26 mouse cellular contexts compared by ENCODE assay signal in genomic region chr1:92365366-92366075, GRCm38 (mm10).
"Had no signal": no experiment of that assay in that cellular context is flagged by ENCODE, and none has a peak within 500 bp of the region (broad histone marks: within the 10 kb centered on the region; RNA-seq: fewer than 3 reads in every experiment).

No protein-coding gene starts in this region.

- DNase-seq: gastrocnemius, adult 2 months; gastrocnemius, postnatal 10 days; gastrocnemius, postnatal 25 days; heart, postnatal 14 days; heart, postnatal 4 days; kidney, adult 18-20 months; kidney, adult 8-10 months; kidney, postnatal 10 days; layer of hippocampus, adult 9-11 months; layer of hippocampus, postnatal 36 days; left cerebral cortex, postnatal 4 days had no signal

- H3K27me3 ChIP-seq: hindbrain, embryonic 12.5 days; intestine, embryonic 15.5 days; limb, embryonic 13.5 days; limb, embryonic 15.5 days; liver, embryonic 12.5 days had no signal

- H3K36me3 ChIP-seq: heart, embryonic 13.5 days; heart, embryonic 15.5 days; hindbrain, embryonic 10.5 days; hindbrain, embryonic 12.5 days; intestine, embryonic 15.5 days; limb, embryonic 13.5 days; limb, embryonic 15.5 days; liver, embryonic 12.5 days had no signal

- H3K27ac ChIP-seq: gastrocnemius, adult 2 months; heart, adult 2 months; heart, embryonic 13.5 days; heart, embryonic 15.5 days; hindbrain, embryonic 10.5 days; hindbrain, embryonic 12.5 days; hindbrain, embryonic 14.5 days; intestine, embryonic 15.5 days; limb, embryonic 13.5 days; limb, embryonic 15.5 days; liver, embryonic 12.5 days; liver, embryonic 14.5 days had no signal

- H3K9me3 ChIP-seq: heart, embryonic 13.5 days; heart, embryonic 15.5 days; hindbrain, embryonic 10.5 days; hindbrain, embryonic 12.5 days; intestine, embryonic 15.5 days; limb, embryonic 13.5 days; limb, embryonic 15.5 days; liver, embryonic 12.5 days had no signal

- H3K4me1 ChIP-seq: heart, embryonic 13.5 days; heart, embryonic 15.5 days; hindbrain, embryonic 10.5 days; intestine, embryonic 15.5 days; liver, embryonic 12.5 days had no signal

- H3K4me3 ChIP-seq: gastrocnemius, adult 2 months; heart, adult 2 months; heart, embryonic 13.5 days; heart, embryonic 15.5 days; hindbrain, embryonic 10.5 days; hindbrain, embryonic 12.5 days; intestine, embryonic 15.5 days; limb, embryonic 13.5 days; limb, embryonic 15.5 days; liver, embryonic 12.5 days had no signal

- H3K4me2 ChIP-seq: heart, embryonic 11.5 days; heart, embryonic 13.5 days; heart, embryonic 15.5 days; hindbrain, embryonic 12.5 days; hindbrain, embryonic 14.5 days; intestine, embryonic 15.5 days; limb, embryonic 13.5 days; limb, embryonic 15.5 days; liver, embryonic 12.5 days had no signal

- H3K9ac ChIP-seq: heart, embryonic 13.5 days; heart, embryonic 15.5 days; hindbrain, embryonic 12.5 days; hindbrain, embryonic 14.5 days; intestine, embryonic 15.5 days; limb, embryonic 13.5 days; limb, embryonic 15.5 days; liver, embryonic 12.5 days; liver, embryonic 14.5 days had no signal

- ATAC-seq: hindbrain, embryonic 16.5 days; inflammation-experienced regulatory T-cells, adult 6 months; intestine, embryonic 15.5 days; intestine, postnatal 0 days; liver, embryonic 12.5 days had no signal
